Mouse (Mus musculus) myocyte (in vitro differentiated cells): ENCODE measurements around the gene Pex11g. TPM values are rescaled to one million over a fixed set of nuclear protein-coding genes. Genes with fewer than 3 reads are reported as not detected.

ENCODE experiments used
- H3K27me3 ChIP-seq: one replicate; pipeline ENCODE4 v1.6.1; 2011; ENCODE audit not compliant: control insufficient read depth, insufficient read depth, insufficient read length
- H3K36me3 ChIP-seq: one replicate; pipeline ENCODE4 v1.6.1; 2011; ENCODE audit not compliant: control insufficient read depth, insufficient read depth
- H3K4me2 ChIP-seq: one replicate; pipeline ENCODE4 v1.6.1; 2011; ENCODE audit warnings: low read depth, control low read depth
- H3K4me3 ChIP-seq: one replicate; pipeline ENCODE4 v1.5.1; 2011; ENCODE audit warnings: mild to moderate bottlenecking, control low read depth, moderate library complexity
- H3K79me2 ChIP-seq: one replicate; pipeline ENCODE4 v1.6.1; 2011; ENCODE audit not compliant: control insufficient read depth, insufficient read depth
- H3ac ChIP-seq: one replicate; pipeline ENCODE4 v1.6.1; 2011; ENCODE audit not compliant: control insufficient read depth, insufficient read length
- CEBPB ChIP-seq: IDR thresholded peaks from 2 replicates; pipeline ENCODE4 v1.6.1; 2011; ENCODE audit warnings: mild to moderate bottlenecking, moderate library complexity; ENCODE audit not compliant: poor library complexity, insufficient read depth, severe bottlenecking
- E2F4 ChIP-seq: IDR thresholded peaks from one replicate; pipeline ENCODE4 v1.6.1; 2011; ENCODE audit warnings: mild to moderate bottlenecking, control low read depth, moderate library complexity; ENCODE audit not compliant: insufficient read depth
- MAX ChIP-seq: IDR thresholded peaks from one replicate; pipeline ENCODE4 v1.6.1; 2011; ENCODE audit warnings: low read depth, mild to moderate bottlenecking, control low read depth
- MYOD1 ChIP-seq, 3 experiments: IDR thresholded peaks; one replicate each; pipeline ENCODE4 v1.6.1; 2011; ENCODE audit warnings: control low read depth in 2 of 3, low read depth in 2 of 3, mild to moderate bottlenecking in 2 of 3, moderate library complexity in 1 of 3; ENCODE audit not compliant: insufficient read length in 2 of 3, control insufficient read depth in 1 of 3
- MYOG ChIP-seq, 3 experiments: IDR thresholded peaks; one replicate each; pipeline ENCODE4 v1.6.1; 2011; ENCODE audit warnings: control low read depth in 2 of 3, low read depth in 2 of 3, mild to moderate bottlenecking in 2 of 3; ENCODE audit not compliant: insufficient read length in 2 of 3, control insufficient read depth in 1 of 3, insufficient read depth in 1 of 3
- POLR2A ChIP-seq: IDR thresholded peaks from one replicate; pipeline ENCODE4 v1.6.1; 2011; ENCODE audit warnings: low read depth, mild to moderate bottlenecking, control low read depth, moderate library complexity; ENCODE audit not compliant: insufficient read length
- POLR2AphosphoS2 ChIP-seq: IDR thresholded peaks from one replicate; pipeline ENCODE4 v1.6.1; 2011; ENCODE audit warnings: low read depth, control low read depth; ENCODE audit not compliant: insufficient read length
- REST ChIP-seq: IDR thresholded peaks from one replicate; pipeline ENCODE4 v1.6.1; 2011; ENCODE audit warnings: mild to moderate bottlenecking, control low read depth, moderate library complexity; ENCODE audit not compliant: insufficient read depth, insufficient read length
- SRF ChIP-seq: IDR thresholded peaks from one replicate; pipeline ENCODE4 v1.6.1; 2011; ENCODE audit warnings: low read depth; ENCODE audit not compliant: control insufficient read depth, insufficient read length
- TCF12 ChIP-seq: IDR thresholded peaks from one replicate; pipeline ENCODE4 v1.6.1; 2011; ENCODE audit warnings: mild to moderate bottlenecking, control low read depth; ENCODE audit not compliant: poor library complexity, insufficient read depth, severe bottlenecking
- TCF3 ChIP-seq: IDR thresholded peaks from one replicate; pipeline ENCODE4 v1.6.1; 2011; ENCODE audit warnings: low read depth, control low read depth; ENCODE audit not compliant: insufficient read length
- USF1 ChIP-seq: IDR thresholded peaks from one replicate; pipeline ENCODE4 v1.6.1; 2011; ENCODE audit warnings: low read depth, mild to moderate bottlenecking, control low read depth, moderate library complexity
- polyA plus RNA-seq: library from polyadenylated mRNA; unstranded; fragments of >200 nt; fragmentation: generic; extraction: Trizol; gene quantifications from one replicate; pipeline ENCODE4 v1.2.1, GENCODE M21; 2012; ENCODE audit warnings: missing spikeins

The Pex11g gene
- polyA plus RNA-seq = 5.5 TPM

DNA sequence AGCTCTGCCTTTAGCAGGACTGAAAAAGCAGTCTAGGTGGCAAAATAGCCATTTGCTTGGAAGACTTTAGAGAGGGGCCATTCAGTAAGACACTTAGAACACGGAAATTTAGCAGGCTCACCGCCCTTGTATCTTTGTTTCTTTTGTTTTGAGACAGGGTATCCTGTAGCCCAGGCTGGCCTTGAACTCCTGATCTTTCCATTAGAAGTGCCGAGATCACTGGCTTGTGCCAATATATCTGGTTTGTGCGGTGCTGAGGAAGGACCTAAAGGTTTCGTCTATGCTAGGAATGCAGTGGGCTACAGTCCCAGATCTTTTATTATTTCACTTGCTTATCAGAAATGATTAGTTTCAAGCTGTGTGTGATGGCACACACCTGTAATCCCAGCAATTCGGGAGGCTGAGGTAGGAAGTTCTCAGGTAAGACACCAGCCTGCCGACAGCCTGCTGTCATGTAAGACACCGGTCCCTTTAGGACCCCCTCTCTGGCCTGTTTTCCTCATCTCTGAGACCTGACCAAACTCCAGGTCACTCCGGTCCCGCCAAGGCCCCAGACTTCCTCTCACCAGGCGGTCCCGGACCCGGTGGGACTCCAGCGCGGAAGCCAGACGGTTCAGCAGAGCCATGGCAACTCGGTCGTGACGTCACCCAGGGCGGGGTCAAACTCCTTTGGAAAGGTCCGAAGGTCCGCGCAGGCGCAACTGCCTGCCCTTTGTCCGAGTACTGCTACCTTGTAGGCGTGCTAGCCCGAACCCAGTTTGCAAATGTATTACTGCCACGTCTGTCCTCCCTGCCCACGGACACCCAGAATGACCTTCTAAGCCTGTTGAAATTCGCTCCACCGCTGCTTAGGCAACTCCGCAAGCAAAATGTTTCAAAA, at the start of gene Pex11g:
TSS of gene Pex11g (minus strand) at position 675 of the 880 bp plus-strand sequence.
- H3ac ChIP-seq = peak within 1 kb of the TSS; percentile 25
- TF ChIP-seq POLR2A (peak; percentile 85), REST (no peak), POLR2AphosphoS2 (peak; percentile 87)
- H3K4me3 ChIP-seq = peak within 1 kb of the TSS; percentile 39
- H3K27me3 ChIP-seq = no peaks in the 10 kb centered on the region
- no peaks in the 10 kb centered on the region for H3K36me3 ChIP-seq
- H3K4me2 ChIP-seq = peak within 1 kb of the TSS; percentile 81
- no peaks in the 10 kb centered on the region for H3K79me2 ChIP-seq

GRCm38 (mm10) chr8:3517117-3517495, 49.6 kb upstream of the Pex11g start:
- no peaks in the 10 kb centered on the region for H3K36me3 ChIP-seq
- no peaks in the 10 kb centered on the region for H3K27me3 ChIP-seq
- H3ac ChIP-seq = peak overlapping the region; percentile 4
- peak overlapping the region; percentile 71 for H3K4me3 ChIP-seq
- H3K4me2 ChIP-seq = peak overlapping the region; percentile 99
- TF ChIP-seq MYOG (IDR thresholded peaks at IDR 0.05; ENCODE audit: control insufficient read depth in 1 of 3, insufficient read depth in 1 of 3, insufficient read length in 2 of 3, low read depth in 2 of 3) = no peak
- no peak for TF ChIP-seq POLR2AphosphoS2
- no peak for TF ChIP-seq CEBPB
- TF ChIP-seq TCF12 = no peak
- TF ChIP-seq REST = no peak
- no peak for TF ChIP-seq MYOD1 (IDR thresholded peaks at IDR 0.05; ENCODE audit: control insufficient read depth in 1 of 3, insufficient read length in 2 of 3, low read depth in 2 of 3)
- no peak for TF ChIP-seq USF1
- no peaks in the 10 kb centered on the region for H3K79me2 ChIP-seq

DNA sequence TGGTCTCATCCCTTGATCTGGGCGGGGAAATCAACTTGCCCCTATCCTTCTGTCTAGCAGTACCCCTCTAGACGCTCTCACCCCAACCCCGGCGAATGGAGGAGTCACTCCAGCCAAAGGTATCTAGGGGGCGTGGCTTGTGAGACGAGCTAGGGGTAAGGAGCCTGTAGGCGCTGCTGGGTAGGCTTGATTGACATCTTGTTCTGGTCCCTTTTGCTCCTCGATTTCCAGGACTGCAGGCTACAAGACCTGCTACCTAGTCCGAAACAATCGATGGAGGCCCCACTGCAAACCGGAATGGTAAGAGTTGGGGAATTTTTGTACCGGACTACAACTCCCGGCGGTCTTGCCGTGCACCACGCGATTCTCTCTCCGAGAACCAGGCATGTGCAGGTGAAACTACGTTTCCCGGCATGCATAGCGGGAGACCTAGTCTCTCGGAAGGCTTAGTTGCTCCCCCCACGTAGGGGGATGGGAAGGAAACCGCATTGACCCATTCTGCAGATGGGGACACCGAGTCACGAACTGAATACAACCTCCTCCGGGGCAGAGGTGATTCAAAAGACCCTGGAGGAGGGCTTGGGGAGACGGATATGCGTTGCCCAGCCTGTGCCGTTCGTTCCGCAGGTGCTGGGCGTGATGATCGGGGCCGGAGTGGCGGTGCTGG, 49.1 kb upstream of the Pex11g start:
- H3K4me3 ChIP-seq = peak overlapping the region; percentile 71
- peak overlapping the region; percentile 99 for H3K4me2 ChIP-seq
- H3ac ChIP-seq = peak overlapping the region; percentile 4
- TF ChIP-seq USF1 = peak; percentile 56
- peak; percentile 47 for TF ChIP-seq POLR2AphosphoS2
- TF ChIP-seq TCF3 = no peak
- H3K79me2 ChIP-seq = no peaks in the 10 kb centered on the region
- H3K27me3 ChIP-seq = no peaks in the 10 kb centered on the region
- H3K36me3 ChIP-seq = no peaks in the 10 kb centered on the region

- no peaks in the 10 kb centered on the region for H3K27me3 ChIP-seq
- no peaks in the 10 kb centered on the region for H3K36me3 ChIP-seq
- no peaks in the 10 kb centered on the region for H3K79me2 ChIP-seq
- peak overlapping the region; percentile 4 for H3ac ChIP-seq
- H3K4me3 ChIP-seq = peak overlapping the region; percentile 71
- no peak for TF ChIP-seq SRF
- peak; percentile 15 for TF ChIP-seq POLR2AphosphoS2
- H3K4me2 ChIP-seq = peak overlapping the region; percentile 99
These were observed 48.4 kb upstream of the Pex11g start for GRCm38 (mm10) chr8:3515771-3516417.

GRCm38 (mm10) chr8:3515260-3515671, 47.8 kb upstream of the Pex11g start, which contains the start of gene Pnpla6:
TSS of gene Pnpla6 (plus strand) at chr8:3515384.
- Histone ChIP-seq H3K4me2 (peak within 1 kb of the TSS; percentile 99), H3K27me3 (no peaks in the 10 kb centered on the region), H3K4me3 (peak within 1 kb of the TSS; percentile 71), H3K79me2 (no peaks in the 10 kb centered on the region), H3ac (peak within 1 kb of the TSS; percentile 4), H3K36me3 (no peaks in the 10 kb centered on the region)
- TF ChIP-seq POLR2A (peak; percentile 65), TCF12 (no peak), POLR2AphosphoS2 (peak; percentile 97), MYOD1 (IDR thresholded peaks at IDR 0.05; ENCODE audit: control insufficient read depth in 1 of 3, insufficient read length in 2 of 3, low read depth in 2 of 3) (no peak), REST (no peak), E2F4 (peak; percentile 36), TCF3 (no peak), CEBPB (no peak), MAX (no peak), USF1 (no peak)
